Mouse (Mus musculus): ENCODE measurements around the gene Kctd14. TPM values are rescaled to one million over a fixed set of nuclear protein-coding genes. Genes with fewer than 3 reads are reported as not detected.

The Kctd14 gene
- polyA plus RNA-seq, 1 experiment = 6.5 TPM

DNA sequence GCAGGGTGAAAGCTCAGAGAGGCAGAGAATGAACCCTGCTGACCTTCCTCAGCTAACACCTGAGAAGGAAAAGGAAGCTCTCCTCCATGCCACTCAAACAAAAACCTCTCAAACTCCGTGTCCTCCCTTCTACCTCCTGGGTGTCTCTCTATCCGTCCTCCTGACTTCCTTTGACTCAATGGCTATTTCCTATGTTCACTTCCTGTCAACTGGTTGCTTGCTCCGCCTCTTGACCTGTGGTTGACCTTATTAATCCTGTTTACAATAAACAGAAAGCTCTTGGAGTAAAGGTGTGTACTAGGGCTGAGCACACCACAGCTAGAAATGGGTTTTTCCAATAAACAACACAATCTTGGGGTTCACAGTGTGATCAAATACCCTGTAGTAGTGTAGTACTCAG lies 40.0 kb downstream of the Kctd14 start:
- peaks cover 25% of the 10 kb centered on the region for H3K36me3 ChIP-seq (ENCODE audit: control insufficient read depth, insufficient read depth, low read length)
- no peaks in the 10 kb centered on the region for H3K27me3 ChIP-seq (ENCODE audit: control insufficient read depth, insufficient read depth, low read length)
- WGBS = 72% methylated on average over 3 of the region's 3 CpGs
- no peak overlapping the region for H3K4me3 ChIP-seq (ENCODE audit: extremely low read depth, insufficient read depth, insufficient read length)
- no peak for DNase-seq (ENCODE audit: low read depth in 1 of 2, low spot score in 2 of 2)
- H3K27ac ChIP-seq (ENCODE audit: insufficient read depth, low read length) = no peak overlapping the region
- H3K4me1 ChIP-seq (ENCODE audit: control insufficient read depth, insufficient read depth, insufficient read length) = no peaks in the 10 kb centered on the region
- TF ChIP-seq CTCF (IDR thresholded peaks at IDR 0.05; ENCODE audit: extremely low read depth, insufficient read depth, insufficient read length, insufficient replicate concordance) (no peak), POLR2A (IDR thresholded peaks at IDR 0.05; ENCODE audit: low read depth, low read length) (no peak)

DNA sequence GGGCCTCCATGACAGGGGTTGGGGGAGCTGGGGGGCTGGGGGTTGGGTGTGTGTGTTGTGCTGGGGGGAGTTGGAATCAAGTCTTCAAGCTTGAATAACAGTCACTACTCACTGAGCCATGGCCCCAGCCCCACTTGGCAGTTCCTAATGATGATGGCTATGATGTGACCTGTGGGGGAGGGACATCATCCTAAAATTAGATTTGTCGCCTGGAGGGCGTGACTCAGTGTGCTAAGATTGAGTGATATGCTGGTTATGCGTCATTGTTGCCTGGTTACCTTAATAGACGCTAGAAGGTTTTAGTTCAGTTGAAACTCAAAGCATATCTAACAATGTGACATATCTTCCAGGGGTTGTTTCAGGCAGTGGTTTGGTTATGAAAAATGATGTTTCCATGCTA lies 41.3 kb downstream of the Kctd14 start:
- no peak for TF ChIP-seq CTCF (IDR thresholded peaks at IDR 0.05; ENCODE audit: extremely low read depth, insufficient read depth, insufficient read length, insufficient replicate concordance)
- TF ChIP-seq POLR2A (IDR thresholded peaks at IDR 0.05; ENCODE audit: low read depth, low read length) = no peak
- Histone ChIP-seq H3K36me3 (ENCODE audit: control insufficient read depth, insufficient read depth, low read length) (peaks cover 19% of the 10 kb centered on the region), H3K27ac (ENCODE audit: insufficient read depth, low read length) (no peak overlapping the region), H3K4me3 (ENCODE audit: extremely low read depth, insufficient read depth, insufficient read length) (no peak overlapping the region), H3K27me3 (ENCODE audit: control insufficient read depth, insufficient read depth, low read length) (no peaks in the 10 kb centered on the region), H3K4me1 (ENCODE audit: control insufficient read depth, insufficient read depth, insufficient read length) (no peaks in the 10 kb centered on the region)
- 78% methylated on average over 4 of the region's 4 CpGs for whole genome bisulfite sequencing
- no peak for DNase-seq (ENCODE audit: low read depth in 1 of 2, low spot score in 2 of 2)

- TF ChIP-seq CTCF (IDR thresholded peaks at IDR 0.05; ENCODE audit: extremely low read depth, insufficient read depth, insufficient read length, insufficient replicate concordance) (no peak), POLR2A (IDR thresholded peaks at IDR 0.05; ENCODE audit: low read depth, low read length) (no peak)
- Histone ChIP-seq H3K27ac (ENCODE audit: insufficient read depth, low read length) (no peak overlapping the region), H3K36me3 (ENCODE audit: control insufficient read depth, insufficient read depth, low read length) (peaks cover 19% of the 10 kb centered on the region), H3K4me1 (ENCODE audit: control insufficient read depth, insufficient read depth, insufficient read length) (no peaks in the 10 kb centered on the region), H3K27me3 (ENCODE audit: control insufficient read depth, insufficient read depth, low read length) (no peaks in the 10 kb centered on the region), H3K4me3 (ENCODE audit: extremely low read depth, insufficient read depth, insufficient read length) (no peak overlapping the region)
- DNase-seq (ENCODE audit: low read depth in 1 of 2, low spot score in 2 of 2) = no peak
Observed at GRCm38 (mm10) chr7:97495052-97495451, 43.9 kb downstream of the Kctd14 start.

- H3K27ac ChIP-seq (ENCODE audit: insufficient read depth, low read length) = no peak overlapping the region
- no peak overlapping the region for H3K4me3 ChIP-seq (ENCODE audit: extremely low read depth, insufficient read depth, insufficient read length)
- peaks cover 22% of the 10 kb centered on the region for H3K36me3 ChIP-seq (ENCODE audit: control insufficient read depth, insufficient read depth, low read length)
- TF ChIP-seq POLR2A (IDR thresholded peaks at IDR 0.05; ENCODE audit: low read depth, low read length) (no peak), CTCF (IDR thresholded peaks at IDR 0.05; ENCODE audit: extremely low read depth, insufficient read depth, insufficient read length, insufficient replicate concordance) (no peak)
- no peaks in the 10 kb centered on the region for H3K27me3 ChIP-seq (ENCODE audit: control insufficient read depth, insufficient read depth, low read length)
- 90% methylated on average over 5 of the region's 5 CpGs for WGBS
- H3K4me1 ChIP-seq (ENCODE audit: control insufficient read depth, insufficient read depth, insufficient read length) = no peaks in the 10 kb centered on the region
- no peak for DNase-seq (ENCODE audit: low read depth in 1 of 2, low spot score in 2 of 2)
Observed at GRCm38 (mm10) chr7:97500555-97501209, 49.6 kb downstream of the Kctd14 start.

Other genes starting within 250 kb of the Kctd14 start
- gene Usp35, start 119.3 kb upstream of the Kctd14 start, polyA plus RNA-seq (2012; rRNA removed) = 8.5 and 9.8 TPM in 2 replicates
- 2.7 and 2.8 TPM in 2 replicates for gene Kctd21, start 119.0 kb upstream of the Kctd14 start, polyA plus RNA-seq (2012; rRNA removed)
- 7.4 and 9.0 TPM in 2 replicates for gene Alg8, start 79.7 kb upstream of the Kctd14 start, polyA plus RNA-seq (2012; rRNA removed)
- gene Ndufc2, start 51.3 kb upstream of the Kctd14 start, polyA plus RNA-seq (2012; rRNA removed) = 46.4 and 67.0 TPM in 2 replicates
- gene Thrsp, start 33.6 kb upstream of the Kctd14 start, polyA plus RNA-seq (2012; rRNA removed) = 4.4 and 4.8 TPM in 2 replicates
- gene Ints4, start 29.6 kb downstream of the Kctd14 start, polyA plus RNA-seq (2012; rRNA removed) = 60.8 and 61.7 TPM in 2 replicates
- gene Aamdc, start 128.2 kb downstream of the Kctd14 start, polyA plus RNA-seq (2012; rRNA removed) = 5.0 and 8.7 TPM in 2 replicates
- 1.7 and 1.8 TPM in 2 replicates for gene Rsf1, start 128.6 kb downstream of the Kctd14 start, polyA plus RNA-seq (2012; rRNA removed)
- 18.4 and 18.9 TPM in 2 replicates for gene Clns1a, start 245.3 kb downstream of the Kctd14 start, polyA plus RNA-seq (2012; rRNA removed)